Mouse (Mus musculus) kidney, adult 9 months (tissue): ENCODE measurements at regions not wholly inside any gene's neighbourhood (a gene's known extent, or its start where the extent isn't known, plus 50 kb on each side); places are given as distances from the start of the nearest gene placed in this dataset.

Experiments
- DNase-seq: peaks from one replicate; pipeline ENCODE4 v3.0.0; 2022

- DNase-seq: no peak
Observed at GRCm38 (mm10) chr5:133189798-133190571, 646.8 kb upstream of the Auts2 start.

GRCm38 (mm10) chr5:133175636-133176035, 632.5 kb upstream of the Auts2 start:
- DNase-seq: no peak

DNA sequence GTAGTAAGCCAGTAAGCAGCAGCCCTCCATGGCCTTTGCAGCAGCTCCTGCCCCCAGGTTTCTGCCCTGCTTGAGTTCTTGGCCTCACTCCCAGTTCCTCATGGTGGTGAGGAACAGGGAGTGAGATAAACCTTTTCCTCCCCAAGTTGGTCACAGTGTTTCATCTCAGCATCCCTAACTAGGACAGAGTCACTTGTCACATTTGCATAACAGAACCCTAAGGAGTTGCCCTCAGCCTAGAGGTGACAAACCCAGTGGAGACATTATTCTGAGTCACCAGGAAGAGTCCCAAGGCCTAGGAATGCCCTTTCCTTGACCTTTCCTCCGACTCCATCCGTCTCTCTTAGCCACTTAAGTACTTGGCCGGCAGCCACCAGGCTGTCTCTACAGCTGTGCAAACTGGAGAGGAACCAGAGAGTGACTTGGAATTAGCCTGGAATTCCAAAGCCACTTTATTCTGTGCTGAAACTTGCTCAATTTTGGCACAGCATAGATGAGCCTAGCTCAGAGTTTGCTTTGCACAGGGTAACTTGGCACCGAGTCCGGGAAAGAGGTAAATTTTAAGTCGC, 630.1 kb upstream of the Auts2 start:
- peak; percentile 60 for DNase-seq

DNA sequence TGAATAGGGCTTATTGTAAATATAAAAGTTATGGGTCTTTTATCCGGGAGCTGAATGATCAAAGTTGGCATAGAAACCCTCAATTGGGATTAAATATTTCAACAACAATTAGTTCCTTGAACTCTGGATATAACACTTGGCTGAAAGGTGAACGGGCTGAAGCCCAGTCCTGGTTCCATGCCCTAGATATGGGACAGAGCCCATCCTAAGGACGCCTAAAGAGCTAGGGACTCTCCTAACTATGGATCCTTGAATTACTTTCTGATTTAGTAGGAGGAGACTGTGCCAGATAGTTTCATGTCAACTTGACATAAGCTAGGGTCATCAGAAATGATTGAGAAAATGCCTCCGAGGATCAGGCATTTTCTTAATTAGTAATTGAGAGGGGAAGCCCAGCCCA, 629.5 kb upstream of the Auts2 start:
- no peak for DNase-seq

DNA sequence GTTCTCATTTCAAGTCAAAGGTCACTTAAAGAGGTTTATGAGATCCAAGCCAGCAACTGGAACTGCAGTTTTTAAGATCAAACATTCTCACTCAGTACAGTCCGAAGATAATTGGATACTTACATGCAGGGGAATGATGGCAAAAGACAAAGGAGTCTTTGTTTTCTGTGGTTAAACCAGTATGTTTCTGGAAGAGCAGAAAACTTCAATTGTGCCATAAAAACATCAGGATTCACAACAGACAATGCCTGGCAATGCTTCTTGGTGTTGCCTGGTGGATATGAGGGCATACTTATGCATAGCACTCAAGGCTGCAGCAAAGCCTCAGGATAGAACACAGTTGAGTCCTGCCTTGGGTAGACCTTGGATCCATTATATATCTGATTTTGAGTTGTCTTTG, 628.1 kb upstream of the Auts2 start:
- no peak for DNase-seq

- DNase-seq: no peak
Observed at GRCm38 (mm10) chr5:133167576-133167975, 624.4 kb upstream of the Auts2 start.

- no peak for DNase-seq
Observed at GRCm38 (mm10) chr5:133167001-133167461, 623.9 kb upstream of the Auts2 start.

GRCm38 (mm10) chr5:133156115-133156857, 613.1 kb upstream of the Auts2 start:
- no peak for DNase-seq

DNA sequence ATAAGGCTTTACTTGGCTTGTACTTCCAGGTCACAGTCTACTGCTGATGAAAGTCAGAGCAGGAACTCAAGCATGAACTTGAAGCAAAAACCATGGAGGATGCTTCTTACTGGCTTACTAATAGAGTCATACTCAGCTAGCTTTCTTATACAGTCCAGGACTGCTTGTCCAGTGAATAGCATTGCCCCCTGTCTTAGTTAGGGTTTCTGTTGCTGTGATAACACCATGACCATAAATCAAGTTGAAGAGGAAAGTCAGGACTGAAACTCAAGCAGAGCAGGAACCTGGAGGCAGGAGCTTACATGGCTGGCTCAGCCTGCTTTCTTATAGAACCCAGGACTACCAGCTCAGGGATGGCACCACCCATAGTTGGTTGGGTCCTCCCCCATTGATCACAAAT, 602.9 kb upstream of the Auts2 start:
- no peak for DNase-seq

- no peak for DNase-seq
Observed at GRCm38 (mm10) chr5:133143679-133144078, 600.5 kb upstream of the Auts2 start.

- DNase-seq: no peak
Observed at GRCm38 (mm10) chr5:133142401-133143115, 599.4 kb upstream of the Auts2 start.

GRCm38 (mm10) chr5:133131042-133131441, 587.9 kb upstream of the Auts2 start:
- DNase-seq: no peak

DNA sequence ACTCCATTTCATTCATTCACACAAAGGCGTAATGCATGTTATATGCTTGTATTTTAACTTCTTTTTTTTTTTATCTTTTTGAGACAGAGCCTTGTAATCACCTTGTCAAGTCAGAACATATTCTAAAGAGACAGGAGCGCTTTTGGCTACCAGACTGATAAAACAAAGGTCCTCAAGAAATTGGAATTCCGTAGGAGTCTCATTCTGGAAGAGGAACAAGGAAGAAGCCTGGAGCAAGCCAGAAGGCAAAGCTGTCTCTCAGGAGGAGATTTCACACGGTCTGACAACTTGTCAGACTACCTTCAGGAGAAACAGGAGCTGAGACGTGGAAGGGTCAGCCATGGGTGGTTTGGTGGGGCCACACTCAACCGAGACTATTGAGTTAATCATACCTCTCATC, 587.2 kb upstream of the Auts2 start:
- DNase-seq: no peak

DNA sequence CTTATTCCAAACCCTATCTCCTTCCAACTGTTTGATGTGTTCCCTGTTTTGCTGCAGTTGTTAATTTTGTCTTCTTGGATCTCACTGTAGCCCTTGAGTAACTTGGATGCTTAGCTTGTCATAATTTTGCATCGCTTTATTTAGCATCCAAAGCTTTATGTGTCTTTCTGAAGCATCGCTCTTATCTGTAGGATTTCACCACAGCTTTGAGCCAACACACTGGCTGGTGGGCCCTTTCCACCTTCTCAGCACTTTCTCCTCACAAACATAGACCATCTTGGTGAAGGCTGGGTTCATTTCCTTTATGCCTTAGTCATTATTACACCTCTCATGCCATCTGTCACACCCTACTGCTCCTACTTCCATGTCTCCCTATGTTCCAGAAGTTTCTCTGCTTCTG, 581.1 kb upstream of the Auts2 start:
- no peak for DNase-seq

GRCm38 (mm10) chr5:133113946-133114345, 570.8 kb upstream of the Auts2 start:
- no peak for DNase-seq

GRCm38 (mm10) chr5:133113183-133113582, 570.0 kb upstream of the Auts2 start:
- DNase-seq: no peak

DNA sequence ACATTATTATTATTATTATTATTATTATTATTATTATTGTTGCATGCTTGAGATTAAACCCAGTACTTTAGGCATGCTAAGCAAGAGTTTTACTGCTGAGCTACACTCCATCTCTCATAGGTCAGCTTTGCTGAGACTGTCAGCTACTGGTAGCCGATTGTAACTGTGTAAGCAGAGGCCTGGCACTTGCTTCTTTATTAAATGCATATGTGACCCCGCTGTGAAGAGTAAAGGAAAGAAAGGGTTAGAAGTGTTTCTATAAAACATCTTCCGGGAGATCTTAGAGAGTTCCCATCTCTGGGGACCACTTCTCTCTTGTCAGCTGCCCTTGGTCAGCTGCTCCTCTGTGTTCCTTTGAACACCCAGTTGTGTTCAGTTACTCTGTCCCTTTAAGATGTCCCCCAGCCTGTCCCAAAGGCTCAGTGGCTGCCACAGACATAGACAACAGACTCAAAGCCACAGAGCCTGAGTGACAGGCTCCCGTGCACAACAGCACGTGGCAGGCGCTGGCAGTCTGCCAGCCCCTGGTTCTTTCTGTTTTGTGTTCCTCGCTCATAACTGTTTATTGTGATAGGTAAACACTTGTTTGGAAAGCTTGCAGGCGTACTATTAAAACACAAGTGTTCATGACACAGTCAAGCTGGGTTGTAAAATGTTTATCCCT, 563.7 kb upstream of the Auts2 start:
- DNase-seq: peak; percentile 1

DNA sequence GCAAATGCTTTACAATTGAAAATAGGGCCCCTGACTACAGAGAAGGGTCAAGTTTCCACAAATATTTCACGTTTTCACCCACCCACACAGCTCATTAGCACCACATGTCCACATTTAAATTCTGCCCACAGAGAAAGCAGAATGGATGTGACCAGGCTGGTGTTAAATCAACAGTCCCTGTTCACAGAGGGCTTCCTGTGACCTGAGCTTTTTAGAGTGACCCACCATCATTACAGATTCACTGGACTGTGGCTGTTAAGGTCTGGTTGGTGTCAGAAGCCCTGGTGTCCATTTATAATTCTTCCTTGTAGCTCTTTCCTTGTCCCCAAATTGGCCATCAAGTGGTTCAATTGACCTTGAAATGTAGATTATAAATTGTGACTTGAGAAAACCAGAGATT, 553.2 kb upstream of the Auts2 start:
- DNase-seq: no peak

- DNase-seq: no peak
Observed at GRCm38 (mm10) chr5:133084859-133085258, 541.7 kb upstream of the Auts2 start.

GRCm38 (mm10) chr5:133080751-133081150, 537.6 kb upstream of the Auts2 start:
- DNase-seq: no peak

GRCm38 (mm10) chr5:133078916-133079315, 535.8 kb upstream of the Auts2 start:
- no peak for DNase-seq

GRCm38 (mm10) chr5:133078390-133078789, 535.2 kb upstream of the Auts2 start:
- DNase-seq: no peak

DNA sequence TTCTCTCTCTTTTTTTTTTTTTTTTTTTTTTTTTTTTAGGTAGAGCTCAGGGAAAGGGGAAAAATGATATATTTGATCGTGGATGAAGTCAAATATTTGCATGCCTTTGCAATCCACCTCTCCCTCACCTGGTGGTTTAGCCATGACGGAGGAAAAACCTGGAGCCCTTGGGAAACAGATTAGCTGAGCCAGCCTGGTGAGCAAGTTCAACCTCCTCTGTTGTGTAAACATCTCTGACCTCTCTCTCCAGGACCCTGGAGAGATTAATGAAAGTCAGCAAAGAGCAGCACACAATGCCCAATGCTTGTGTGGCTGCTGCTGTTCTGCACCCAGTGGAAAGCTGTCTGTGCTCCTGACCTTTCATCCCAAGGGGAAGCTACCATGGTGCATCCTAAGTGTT, 530.2 kb upstream of the Auts2 start:
- DNase-seq: peak; percentile 4
